Mouse (Mus musculus): ENCODE measurements at regions not wholly inside any gene's neighbourhood (a gene's known extent, or its start where the extent isn't known, plus 50 kb on each side); places are given as distances from the start of the nearest gene placed in this dataset.

DNA sequence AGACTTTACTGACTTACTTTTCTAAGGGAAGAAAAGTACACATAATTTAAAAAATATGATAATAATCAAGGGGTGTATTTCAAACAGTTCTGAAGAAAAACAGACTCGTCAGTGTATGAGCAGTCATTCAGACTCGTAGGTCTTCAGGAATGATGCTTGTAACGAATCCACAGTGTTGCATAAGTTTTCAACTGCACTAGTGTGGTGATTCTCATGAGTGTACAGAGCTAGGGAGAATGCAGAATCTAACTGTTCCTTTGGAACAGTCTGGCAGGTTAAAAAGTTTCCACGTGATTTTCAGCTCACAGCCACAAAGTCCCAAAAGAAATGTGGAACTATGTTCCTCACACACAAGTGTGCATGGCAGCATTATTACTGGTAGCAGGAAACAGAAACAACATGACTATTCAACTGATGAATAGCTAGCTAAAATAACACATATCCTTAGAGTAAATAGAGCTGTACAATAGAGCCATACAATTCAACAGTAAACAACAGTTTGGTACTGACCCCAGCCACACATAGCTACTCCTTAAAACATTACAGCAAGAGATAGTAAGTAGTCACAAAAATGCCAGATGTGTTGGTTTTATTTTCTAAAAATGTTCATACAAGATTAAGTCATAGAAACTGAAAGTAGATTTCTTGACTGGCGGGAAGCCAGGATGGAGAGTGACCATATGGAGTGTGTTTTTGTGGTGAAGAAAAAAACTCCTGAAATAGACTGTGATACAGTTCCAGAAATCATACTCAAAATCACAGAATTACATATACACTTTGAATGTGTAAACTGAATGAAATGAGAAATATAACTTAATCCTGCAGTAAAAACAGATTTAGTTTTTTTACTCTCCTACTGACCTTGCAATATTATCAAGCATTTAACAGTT, 713.1 kb downstream of the Epha7 start:
- peak; percentile 62 to 63 for DNase-seq (ENCODE audit: low spot score in 2 of 2)
